ENCODE assay signal across 9 mouse cellular contexts in genomic region chr2:173263636-173264330, GRCm38 (mm10). TPM values are rescaled to one million over a fixed set of nuclear protein-coding genes. Genes with fewer than 3 reads are reported as not detected.
DNase-seq lines count a peak whose midpoint lies in the region; ATAC-seq lines count a peak whose summit lies in the region.
"Had no signal": no experiment of that assay in that cellular context is flagged by ENCODE, and none has a peak within 500 bp of the region (broad histone marks: within the 10 kb centered on the region; RNA-seq: fewer than 3 reads in every experiment).

No protein-coding gene starts in this region.

- no peaks in the 10 kb centered on the region for H3K36me3 ChIP-seq in embryonic facial prominence, embryonic 11.5 days (replicated peaks; ENCODE audit: control insufficient read depth, insufficient read depth, low read depth, low read length)

- H3K4me1 ChIP-seq in embryonic facial prominence, embryonic 11.5 days (ENCODE audit: control insufficient read depth, insufficient read depth, low read length) = peaks cover 2% of the 10 kb centered on the region

- H3K4me3 ChIP-seq in embryonic facial prominence, embryonic 11.5 days (ENCODE audit: low read depth, low read length) = no peak overlapping the region

- no peak overlapping the region for H3K4me2 ChIP-seq in embryonic facial prominence, embryonic 11.5 days (ENCODE audit: low read depth, low read length)

- ATAC-seq in embryonic facial prominence, embryonic 11.5 days (replicated peaks; ENCODE audit: insufficient number of reproducible peaks, low FRiP score, low TSS enrichment, low read depth) = 0 out of 2 replicates have a peak, but pooled peaks have one; percentile 12

- 52% methylated on average over 11 of the region's 11 CpGs for WGBS in embryonic facial prominence, embryonic 11.5 days

- no peaks in the 10 kb centered on the region for H3K9me3 ChIP-seq in embryonic facial prominence, embryonic 11.5 days (replicated peaks; ENCODE audit: control insufficient read depth, low read length)

- no peak overlapping the region for H3K27ac ChIP-seq in embryonic facial prominence, embryonic 11.5 days (replicated peaks; ENCODE audit: low read depth, low read length)

- no peaks in the 10 kb centered on the region for H3K27me3 ChIP-seq in embryonic facial prominence, embryonic 11.5 days (ENCODE audit: control insufficient read depth, insufficient read depth, low read length)

- peak; percentile 46 to 47 for DNase-seq in spleen, postnatal 36 days (ENCODE audit: low spot score in 2 of 2)
- no peak for DNase-seq in spleen, postnatal 4 days (ENCODE audit: low spot score in 2 of 2)
- no peak for DNase-seq in embryonic facial prominence, embryonic 11.5 days (ENCODE audit: low spot score)
- DNase-seq in kidney, postnatal 4 days = peak; percentile 54 to 76
- DNase-seq in thymus, postnatal 4 days = peak; percentile 63
- DNase-seq in left cerebral cortex, adult 18-20 months (ENCODE audit: low spot score in 2 of 2) = no peak
- DNase-seq in layer of hippocampus, adult 9-11 months = no peak
- DNase-seq: cerebellum, adult 9-11 months had no signal

- H3K9ac ChIP-seq in embryonic facial prominence, embryonic 11.5 days (replicated peaks; ENCODE audit: low read length) = no peak overlapping the region

RNA-seq across cellular contexts. Expression of gene Pmepa1, which starts 12.6 kb away (rescaled TPM):
- 3.3 and 3.4 TPM in 2 replicates for polyA plus RNA-seq in embryonic facial prominence, embryonic 11.5 days (2014; fragmentation: Nextera tagmentation; extraction: Ambion mirVana)
- total RNA-seq in left cerebral cortex, adult 18-20 months (2021) = 10 to 100 TPM; 45.8 to 49.9 TPM

RNA-seq across cellular contexts. Expression of gene Zbp1, which starts 45.1 kb away (rescaled TPM):
- polyA plus RNA-seq in embryonic facial prominence, embryonic 11.5 days (2014; fragmentation: Nextera tagmentation; extraction: Ambion mirVana) = not detected in 2 replicates
- not detected for total RNA-seq in left cerebral cortex, adult 18-20 months (2021)
- polyA plus RNA-seq: neural tube, embryonic 11.5 days had no signal

Comparison
In these comparisons a context has a peak if more than half of its experiments do, and no peak if none do; other contexts are left out.
1. DNase-seq: peak in spleen, postnatal 36 days (2 of 2), kidney, postnatal 4 days (2 of 2) and thymus, postnatal 4 days (single experiment); none in spleen, postnatal 4 days (0 of 2), embryonic facial prominence, embryonic 11.5 days (single experiment), left cerebral cortex, adult 18-20 months (0 of 2) and layer of hippocampus, adult 9-11 months (single experiment).